21 mouse cellular contexts compared by ENCODE assay signal in genomic region chr17:14750519-14751145, GRCm38 (mm10). TPM values are rescaled to one million over a fixed set of nuclear protein-coding genes. Genes with fewer than 3 reads are reported as not detected.
DNase-seq lines count a peak whose midpoint lies in the region; ATAC-seq lines count a peak whose summit lies in the region.
"Had no signal": no experiment of that assay in that cellular context is flagged by ENCODE, and none has a peak within 500 bp of the region (broad histone marks: within the 10 kb centered on the region; RNA-seq: fewer than 3 reads in every experiment).

No protein-coding gene starts in this region.

- no peak overlapping the region for H3K4me2 ChIP-seq in embryonic facial prominence, embryonic 14.5 days (ENCODE audit: low read depth, low read length)
- H3K4me2 ChIP-seq in intestine, embryonic 15.5 days (replicated peaks), result no peak overlapping the region
- no peak overlapping the region for H3K4me2 ChIP-seq in stomach, embryonic 16.5 days (ENCODE audit: low read depth, low read length)
- H3K4me2 ChIP-seq in kidney, embryonic 14.5 days (replicated peaks; ENCODE audit: low read depth, low read length), result no peak overlapping the region
- H3K4me2 ChIP-seq: liver, embryonic 13.5 days had no signal

- no peaks in the 10 kb centered on the region for H3K4me1 ChIP-seq in embryonic facial prominence, embryonic 14.5 days (ENCODE audit: control insufficient read depth, insufficient read depth, low read length)
- no peaks in the 10 kb centered on the region for H3K4me1 ChIP-seq in embryonic facial prominence, embryonic 10.5 days
- peaks cover 4% of the 10 kb centered on the region; the same call in 1 of the 2 replicates for H3K4me1 ChIP-seq in intestine, embryonic 15.5 days (replicated peaks)
- peaks cover 8% of the 10 kb centered on the region for H3K4me1 ChIP-seq in stomach, embryonic 16.5 days (ENCODE audit: control insufficient read depth, insufficient read depth, low read length)
- H3K4me1 ChIP-seq in kidney, embryonic 14.5 days (ENCODE audit: control insufficient read depth, insufficient read depth, low read length), result no peaks in the 10 kb centered on the region
- H3K4me1 ChIP-seq: liver, embryonic 13.5 days had no signal

- 40% methylated on average over 3 of the region's 3 CpGs for WGBS in embryonic facial prominence, embryonic 14.5 days
- WGBS in embryonic facial prominence, embryonic 10.5 days, result 70% methylated on average over 3 of the region's 3 CpGs
- 24% methylated on average over 3 of the region's 3 CpGs for WGBS in intestine, embryonic 15.5 days
- 51% methylated on average over 3 of the region's 3 CpGs for WGBS in stomach, embryonic 16.5 days
- 62% methylated on average over 3 of the region's 3 CpGs for WGBS in kidney, embryonic 14.5 days

- no peak for ATAC-seq in embryonic facial prominence, embryonic 14.5 days (ENCODE audit: low read depth)
- ATAC-seq in intestine, embryonic 15.5 days, result peak; percentile 78
- ATAC-seq in stomach, embryonic 16.5 days (ENCODE audit: insufficient read depth, low FRiP score), result peak; percentile 87
- no peak for ATAC-seq in cerebellum, adult (ENCODE audit: insufficient number of reproducible peaks, low FRiP score, low TSS enrichment)
- no peak for ATAC-seq in kidney, embryonic 14.5 days (ENCODE audit: low FRiP score, low TSS enrichment)
- ATAC-seq: activated CD4-positive, CD25-positive, alpha-beta regulatory T cell, adult 4 months; CD4-positive, CD25-positive, alpha-beta regulatory T cell, adult 4 months; forebrain, embryonic 14.5 days; hindbrain, embryonic 16.5 days had no signal

- no peaks in the 10 kb centered on the region for H3K27me3 ChIP-seq in embryonic facial prominence, embryonic 14.5 days (replicated peaks; ENCODE audit: control insufficient read depth, insufficient read depth, low read length)
- no peaks in the 10 kb centered on the region for H3K27me3 ChIP-seq in embryonic facial prominence, embryonic 10.5 days (replicated peaks; ENCODE audit: low read depth, poor library complexity, severe bottlenecking)
- H3K27me3 ChIP-seq in intestine, embryonic 15.5 days (replicated peaks), result no peaks in the 10 kb centered on the region
- H3K27me3 ChIP-seq in stomach, embryonic 16.5 days (ENCODE audit: control insufficient read depth, insufficient read depth, low read length), result no peaks in the 10 kb centered on the region
- no peaks in the 10 kb centered on the region for H3K27me3 ChIP-seq in kidney, embryonic 14.5 days (ENCODE audit: control insufficient read depth, insufficient read depth, low read length)
- H3K27me3 ChIP-seq: liver, embryonic 13.5 days had no signal

- H3K36me3 ChIP-seq in embryonic facial prominence, embryonic 14.5 days (ENCODE audit: control insufficient read depth, insufficient read depth, low read length), result no peaks in the 10 kb centered on the region
- no peaks in the 10 kb centered on the region for H3K36me3 ChIP-seq in embryonic facial prominence, embryonic 10.5 days (replicated peaks)
- H3K36me3 ChIP-seq in intestine, embryonic 15.5 days, result no peaks in the 10 kb centered on the region
- no peaks in the 10 kb centered on the region for H3K36me3 ChIP-seq in stomach, embryonic 16.5 days (ENCODE audit: control insufficient read depth, insufficient read depth, low read length)
- no peaks in the 10 kb centered on the region for H3K36me3 ChIP-seq in kidney, embryonic 14.5 days (ENCODE audit: control insufficient read depth, insufficient read depth, low read length)
- H3K36me3 ChIP-seq: liver, embryonic 13.5 days had no signal

- H3K9ac ChIP-seq in embryonic facial prominence, embryonic 14.5 days (ENCODE audit: low read depth, low read length), result no peak overlapping the region
- no peak overlapping the region for H3K9ac ChIP-seq in intestine, embryonic 15.5 days
- no peak overlapping the region for H3K9ac ChIP-seq in stomach, embryonic 16.5 days (ENCODE audit: low read length)
- H3K9ac ChIP-seq in kidney, embryonic 14.5 days (ENCODE audit: low read depth, low read length), result no peak overlapping the region
- H3K9ac ChIP-seq: liver, embryonic 13.5 days had no signal

- no peak overlapping the region for H3K4me3 ChIP-seq in embryonic facial prominence, embryonic 14.5 days (ENCODE audit: low read depth, low read length)
- H3K4me3 ChIP-seq in embryonic facial prominence, embryonic 10.5 days, result no peak overlapping the region
- H3K4me3 ChIP-seq in intestine, embryonic 15.5 days (replicated peaks), result no peak overlapping the region
- no peak overlapping the region for H3K4me3 ChIP-seq in stomach, embryonic 16.5 days (replicated peaks; ENCODE audit: low read length)
- H3K4me3 ChIP-seq in kidney, embryonic 14.5 days (ENCODE audit: low read length), result no peak overlapping the region
- H3K4me3 ChIP-seq: liver, embryonic 13.5 days had no signal

- H3K9me3 ChIP-seq in embryonic facial prominence, embryonic 14.5 days (ENCODE audit: control insufficient read depth, low read length), result no peaks in the 10 kb centered on the region
- no peaks in the 10 kb centered on the region for H3K9me3 ChIP-seq in embryonic facial prominence, embryonic 10.5 days
- no peaks in the 10 kb centered on the region for H3K9me3 ChIP-seq in intestine, embryonic 15.5 days
- no peaks in the 10 kb centered on the region for H3K9me3 ChIP-seq in stomach, embryonic 16.5 days (replicated peaks; ENCODE audit: control insufficient read depth, low read length)
- H3K9me3 ChIP-seq in kidney, embryonic 14.5 days (ENCODE audit: control insufficient read depth, low read length), result no peaks in the 10 kb centered on the region
- H3K9me3 ChIP-seq: liver, embryonic 13.5 days had no signal

- H3K27ac ChIP-seq in embryonic facial prominence, embryonic 14.5 days (replicated peaks; ENCODE audit: low read depth, low read length), result no peak overlapping the region
- H3K27ac ChIP-seq in embryonic facial prominence, embryonic 10.5 days (replicated peaks), result no peak overlapping the region
- H3K27ac ChIP-seq in intestine, embryonic 15.5 days, result peak overlapping the region; percentile 42
- H3K27ac ChIP-seq in stomach, embryonic 16.5 days (ENCODE audit: low read length), result peak overlapping the region; percentile 63
- no peak overlapping the region for H3K27ac ChIP-seq in kidney, embryonic 14.5 days (ENCODE audit: low read depth, low read length)
- H3K27ac ChIP-seq: liver, embryonic 13.5 days had no signal

- peak; percentile 39 for DNase-seq in embryonic facial prominence, embryonic 14.5 days (ENCODE audit: low spot score)
- no peak for DNase-seq in embryonic facial prominence, embryonic 10.5 days (ENCODE audit: low spot score)
- peak; percentile 64 for DNase-seq in lung, postnatal 10 days
- no peak for DNase-seq in right cerebral cortex, adult 18-20 months
- DNase-seq: adrenal gland, postnatal 10 days; cerebellum, adult 11-12 months; cerebellum, postnatal 36 days; gastrocnemius, postnatal 10 days; kidney, adult 2 months; kidney, postnatal 36 days; liver, embryonic 13.5 days; midbrain, embryonic 14.5 days; thymus, postnatal 14 days had no signal

RNA-seq across cellular contexts. Expression of gene Thbs2, which starts 56.6 kb away (rescaled TPM):
- polyA plus RNA-seq in embryonic facial prominence, embryonic 14.5 days (2014; fragmentation: Nextera tagmentation; extraction: Ambion mirVana), result 133 and 141 TPM in 2 replicates
- polyA plus RNA-seq in embryonic facial prominence, embryonic 10.5 days (2016; fragmentation: Nextera tagmentation; extraction: Ambion mirVana), result 1.3 and 1.9 TPM in 2 replicates
- 49.5 and 54.1 TPM in 2 replicates for polyA plus RNA-seq in intestine, embryonic 15.5 days (2015; fragmentation: Nextera tagmentation; extraction: Ambion mirVana)
- polyA plus RNA-seq in stomach, embryonic 16.5 days (2015; fragmentation: Nextera tagmentation; extraction: Ambion mirVana), result 54.9 and 59.8 TPM in 2 replicates
- 3.9 and 6.9 TPM in 2 replicates for polyA plus RNA-seq in kidney, embryonic 14.5 days (2014; fragmentation: Nextera tagmentation; extraction: Ambion mirVana)
- polyA plus RNA-seq: activated CD4-positive, CD25-positive, alpha-beta regulatory T cell, adult 4 months; CD4-positive, CD25-positive, alpha-beta regulatory T cell, adult 4 months had no signal

Comparison
In these comparisons a context has a peak if more than half of its experiments do, and no peak if none do; other contexts are left out.
1. DNase-seq: peak in embryonic facial prominence, embryonic 14.5 days (single experiment) and lung, postnatal 10 days (single experiment); none in embryonic facial prominence, embryonic 10.5 days (single experiment) and right cerebral cortex, adult 18-20 months (single experiment).
2. ATAC-seq: peak in intestine, embryonic 15.5 days (single experiment) and stomach, embryonic 16.5 days (single experiment); none in embryonic facial prominence, embryonic 14.5 days (single experiment), cerebellum, adult (single experiment) and kidney, embryonic 14.5 days (single experiment).
3. H3K27ac ChIP-seq: peak in intestine, embryonic 15.5 days (single experiment) and stomach, embryonic 16.5 days (single experiment); none in embryonic facial prominence, embryonic 14.5 days (single experiment), embryonic facial prominence, embryonic 10.5 days (single experiment) and kidney, embryonic 14.5 days (single experiment).